Mouse (Mus musculus) liver, embryonic 16.5 days (tissue): ENCODE results near the gene Pcgf2. TPM values are rescaled to one million over a fixed set of nuclear protein-coding genes. Genes with fewer than 3 reads are reported as not detected.

Experiments used
- ATAC-seq: fragments of 200-750 bp; cut with Nextera tagmentation; 2 replicates; pipeline ENCODE4 v1.8.0; 2017; ENCODE audit warnings: low read depth, mild to moderate bottlenecking, moderate number of reproducible peaks, moderate library complexity
- H3K27ac ChIP-seq: fragments of 300-500 bp; sonication (generic); 2 replicates; pipeline ENCODE4 v1.5.1; 2014; ENCODE audit warnings: mild to moderate bottlenecking, low read length
- H3K27me3 ChIP-seq: fragments of 300-500 bp; sonication (generic); 2 replicates; pipeline ENCODE4 v1.6.1; 2014; ENCODE audit warnings: low read depth, low read length, mixed read lengths; ENCODE audit not compliant: control insufficient read depth, insufficient read depth
- H3K36me3 ChIP-seq: fragments of 300-500 bp; sonication (generic); 2 replicates; pipeline ENCODE4 v1.6.1; 2014; ENCODE audit warnings: mild to moderate bottlenecking; ENCODE audit not compliant: control insufficient read depth, insufficient read depth
- H3K4me1 ChIP-seq: fragments of 300-500 bp; sonication (generic); 2 replicates; pipeline ENCODE4 v1.6.1; 2014; ENCODE audit warnings: low read depth, low read length, mixed read lengths; ENCODE audit not compliant: control insufficient read depth
- H3K4me2 ChIP-seq: fragments of 300-500 bp; sonication (generic); 2 replicates; pipeline ENCODE4 v1.6.1; 2014; ENCODE audit warnings: low read depth, low read length, mixed read lengths
- H3K4me3 ChIP-seq: fragments of 300-500 bp; sonication (generic); 2 replicates; pipeline ENCODE4 v1.5.1; 2014; ENCODE audit warnings: low read depth, mild to moderate bottlenecking, low read length
- H3K9ac ChIP-seq: fragments of 300-500 bp; sonication (generic); 2 replicates; pipeline ENCODE4 v1.6.1; 2014; ENCODE audit warnings: low read depth, low read length
- H3K9me3 ChIP-seq: fragments of 300-500 bp; sonication (generic); replicated peaks from 2 replicates; pipeline ENCODE4 v1.6.1; 2016; ENCODE audit warnings: low read length; ENCODE audit not compliant: control insufficient read depth
- WGBS: fragments of 180-500 bp; shearing (Covaris S2); extraction: QIAGEN DNeasy Blood & Tissue Kit; methylation state at CpG from one replicate; pipeline ENCODE4 v1.1.7; 2014; ENCODE audit not compliant: insufficient replicate concordance; 5-methylcytosine and 5-hydroxymethylcytosine counted together
- polyA plus RNA-seq: library from polyadenylated mRNA; unstranded; fragments of >200 nt; fragmentation: Nextera tagmentation; extraction: Ambion mirVana; gene quantifications from 2 replicates; pipeline ENCODE4 v1.2.1, GENCODE M21; 2015

Pcgf2 gene
- polyA plus RNA-seq, 1 experiment from 2014 or later = 2.1 TPM

DNA sequence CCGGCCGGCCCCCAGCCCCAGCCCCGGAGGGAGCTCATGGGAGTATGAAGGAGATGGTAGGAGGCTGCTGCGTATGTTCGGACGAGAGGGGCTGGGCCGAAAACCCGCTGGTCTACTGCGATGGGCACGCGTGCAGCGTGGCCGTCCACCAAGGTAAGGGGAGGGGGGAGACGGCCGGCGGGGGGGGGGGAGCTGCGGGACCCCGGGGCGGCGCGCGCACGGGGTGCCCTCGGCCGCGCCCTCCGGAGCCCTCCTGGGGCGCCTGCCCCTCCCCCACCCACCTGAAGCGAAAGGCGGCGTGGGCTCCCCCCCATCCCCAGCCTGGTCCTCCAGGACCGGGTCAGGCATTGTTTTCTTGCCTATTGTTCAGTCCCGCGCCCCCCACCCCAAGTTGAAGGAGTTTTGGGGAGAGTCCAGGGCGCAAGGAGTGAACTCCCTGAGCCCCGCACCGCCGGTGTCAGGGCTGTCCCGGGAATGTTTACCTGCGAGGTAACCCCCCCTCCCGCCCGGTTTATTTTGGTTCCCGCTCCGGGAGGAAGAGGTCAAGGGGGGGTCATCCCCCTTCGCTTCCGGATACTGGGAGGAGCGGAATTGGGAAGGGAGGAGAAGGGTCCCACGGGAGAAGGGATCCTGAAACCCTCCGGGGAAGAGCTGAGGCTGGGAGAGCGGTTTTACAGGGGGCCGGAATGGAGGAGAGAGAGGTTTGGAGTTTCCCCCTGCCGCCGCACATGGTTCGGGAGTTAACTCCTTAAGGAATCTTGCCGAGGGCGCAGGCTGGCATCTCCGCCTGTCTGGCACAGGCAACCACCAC lies 36.6 kb downstream of the Pcgf2 start:
- Histone ChIP-seq H3K27me3 (peaks cover 73% of the 10 kb centered on the region), H3K27ac (no peak overlapping the region), H3K4me2 (peak overlapping the region; percentile 77), H3K9me3 (no peaks in the 10 kb centered on the region), H3K36me3 (no peaks in the 10 kb centered on the region), H3K9ac (peak overlapping the region; percentile 45), H3K4me3 (peak overlapping the region; percentile 65), H3K4me1 (peaks cover 21% of the 10 kb centered on the region)
- 1% methylated on average over 45 of the region's 57 CpGs for WGBS
- no peak for ATAC-seq

DNA sequence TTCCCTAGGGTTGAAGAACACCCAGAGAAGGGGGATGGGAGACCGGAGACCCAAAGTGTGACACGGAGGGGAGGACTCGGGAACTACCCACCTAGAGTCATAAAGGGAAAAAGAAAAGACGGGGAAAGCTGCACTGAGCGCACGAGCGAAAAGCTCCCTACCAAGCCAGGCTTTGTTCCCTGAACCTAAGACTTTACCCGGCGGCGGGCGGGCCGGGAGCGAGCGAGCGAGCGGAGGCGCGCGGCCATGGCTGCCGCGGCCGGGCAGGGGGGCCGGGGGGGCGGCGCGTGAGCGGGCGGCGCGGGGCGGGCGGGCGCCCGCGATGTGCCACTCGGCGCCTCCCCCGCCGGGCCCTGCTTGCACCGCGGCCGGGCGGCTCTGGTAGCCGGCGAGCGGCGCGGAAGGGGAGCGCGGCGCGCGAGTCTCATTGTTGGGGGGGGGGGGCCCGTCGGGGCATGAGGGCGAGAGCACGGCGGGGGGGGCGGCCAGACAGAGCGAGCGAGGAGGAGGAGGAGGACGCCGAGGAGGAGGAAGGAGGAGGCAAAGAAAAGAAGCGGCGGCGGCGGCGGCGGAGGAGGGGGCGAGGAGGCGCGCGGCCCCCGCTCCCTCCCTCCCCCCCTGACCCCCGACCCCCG lies 37.3 kb downstream of the Pcgf2 start, which contains the start of gene Mllt6:
Mllt6 (plus strand) TSS at position 522 of the 635 bp plus-strand sequence.
- Histone ChIP-seq H3K4me1 (peaks cover 21% of the 10 kb centered on the region), H3K27me3 (peaks cover 74% of the 10 kb centered on the region), H3K4me2 (peak within 1 kb of the TSS; percentile 77), H3K36me3 (no peaks in the 10 kb centered on the region), H3K27ac (no peak within 1 kb of the TSS), H3K4me3 (peak within 1 kb of the TSS; percentile 65), H3K9ac (peak within 1 kb of the TSS; percentile 45), H3K9me3 (no peaks in the 10 kb centered on the region)
- ATAC-seq = peak; percentile 37
- 0% methylated on average over 29 of the region's 76 CpGs for WGBS

DNA sequence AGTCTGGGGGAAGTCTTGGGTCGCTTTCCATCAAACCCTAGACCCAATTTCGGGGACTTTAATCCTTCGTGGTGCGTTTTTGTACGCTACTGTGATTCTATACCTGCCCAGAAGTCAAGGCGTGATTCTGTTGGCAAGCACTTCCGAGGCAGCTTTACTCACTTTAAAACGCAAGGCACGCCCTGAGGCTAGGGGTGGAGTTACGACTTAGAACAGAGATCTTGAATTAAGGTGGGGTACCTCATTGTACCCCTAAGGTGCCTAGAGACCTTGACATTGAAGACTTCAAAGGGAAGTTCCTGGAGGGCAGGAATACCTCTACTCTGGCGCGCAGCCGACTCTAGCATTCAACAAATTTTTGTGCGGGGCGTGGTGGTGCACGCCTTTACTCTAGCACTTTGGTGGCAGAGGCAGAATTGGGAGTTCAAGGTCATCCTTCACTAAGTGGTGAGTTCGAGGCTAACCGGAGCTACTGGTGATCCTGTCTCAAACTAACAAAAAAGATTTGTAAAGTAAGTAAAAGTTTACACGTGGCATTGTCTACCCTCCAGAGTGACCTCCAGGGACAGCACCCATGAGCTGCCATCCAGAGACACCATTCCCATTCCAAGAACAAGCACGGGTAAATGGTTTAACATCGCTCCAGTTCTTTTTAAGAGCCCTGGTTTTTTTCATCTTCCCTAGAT lies 37.9 kb downstream of the Pcgf2 start:
- peak overlapping the region; percentile 77 for H3K4me2 ChIP-seq
- H3K4me1 ChIP-seq = peaks cover 21% of the 10 kb centered on the region
- H3K4me3 ChIP-seq = peak overlapping the region; percentile 65
- H3K27me3 ChIP-seq = peaks cover 74% of the 10 kb centered on the region
- H3K36me3 ChIP-seq = no peaks in the 10 kb centered on the region
- H3K9ac ChIP-seq = no peak overlapping the region
- no peak for ATAC-seq
- H3K27ac ChIP-seq = no peak overlapping the region
- H3K9me3 ChIP-seq = no peaks in the 10 kb centered on the region
- WGBS = 2% methylated on average over 21 of the region's 21 CpGs

DNA sequence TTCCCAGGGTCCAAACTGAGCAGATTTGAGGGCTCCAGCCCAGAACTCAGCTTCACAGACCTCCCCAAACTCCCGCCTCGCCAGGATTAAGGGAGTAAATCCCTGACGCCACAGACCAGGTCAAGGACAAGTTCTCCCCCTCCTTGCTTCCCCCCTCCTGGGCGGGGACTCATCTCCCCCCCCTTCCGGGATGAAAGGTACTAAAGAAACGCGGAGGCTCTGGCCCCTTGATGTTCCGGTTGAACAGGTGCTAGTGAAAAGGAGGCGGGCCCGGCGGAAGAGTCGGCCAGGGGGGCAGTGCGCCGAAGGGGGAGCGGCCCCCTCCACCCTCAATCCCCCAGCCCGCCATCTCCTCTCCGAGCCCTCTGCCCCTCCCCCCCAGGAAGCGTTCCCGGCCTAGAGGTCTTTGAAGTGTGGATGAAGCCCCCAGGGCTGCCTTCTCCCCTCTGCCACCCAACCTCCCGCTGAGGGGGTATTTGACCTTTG lies 38.6 kb downstream of the Pcgf2 start:
- no peaks in the 10 kb centered on the region for H3K9me3 ChIP-seq
- H3K4me1 ChIP-seq = peaks cover 21% of the 10 kb centered on the region

DNA sequence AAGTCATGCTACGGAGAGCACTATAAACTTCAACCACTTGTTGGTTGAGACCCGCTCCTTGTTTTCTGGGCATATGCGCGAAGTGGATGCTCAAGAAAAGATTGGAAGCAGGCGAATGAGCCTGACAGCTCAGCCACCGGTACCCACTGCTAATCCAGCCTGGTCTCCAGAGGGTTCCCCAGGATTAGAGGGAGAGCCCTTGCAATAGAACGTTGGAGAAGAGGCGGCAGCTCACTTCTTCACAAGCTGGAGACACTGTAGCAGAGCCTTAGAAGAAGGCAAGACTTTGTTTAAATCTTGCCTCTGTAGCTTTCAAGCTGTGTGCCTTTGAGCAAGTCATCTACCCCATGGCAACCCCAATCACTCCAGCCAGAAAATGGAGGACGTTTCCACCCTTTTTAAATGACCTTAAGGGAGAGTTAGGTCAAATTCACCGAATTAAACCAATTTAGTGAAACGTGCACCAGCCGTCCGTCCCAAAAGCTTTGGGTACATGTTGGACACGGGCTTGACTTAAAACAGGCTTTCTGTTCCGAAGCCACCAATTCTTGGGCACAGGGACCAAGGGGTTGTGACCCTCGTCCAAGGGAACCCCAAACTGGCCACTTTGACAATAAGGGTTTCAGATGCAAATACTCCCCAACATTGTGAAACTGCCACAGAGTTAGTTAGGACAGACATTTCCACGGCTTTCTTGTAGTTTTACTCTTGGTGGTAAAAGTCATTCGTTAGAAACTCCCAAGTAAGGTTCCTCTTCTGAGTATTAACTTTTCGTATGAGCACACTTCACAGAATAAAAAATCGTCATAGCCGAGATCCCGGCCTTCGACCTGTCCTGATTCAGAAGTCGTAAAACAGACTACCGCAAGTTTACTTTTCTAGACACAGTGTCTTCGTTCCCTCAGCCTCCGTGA lies 39.3 kb downstream of the Pcgf2 start:
- H3K4me3 ChIP-seq = peak overlapping the region; percentile 64
- H3K4me2 ChIP-seq = peak overlapping the region; percentile 77
- peaks cover 74% of the 10 kb centered on the region for H3K27me3 ChIP-seq
- H3K9me3 ChIP-seq = no peaks in the 10 kb centered on the region
- H3K36me3 ChIP-seq = no peaks in the 10 kb centered on the region
- no peak overlapping the region for H3K27ac ChIP-seq
- peaks cover 21% of the 10 kb centered on the region for H3K4me1 ChIP-seq
- WGBS = 3% methylated on average over 27 of the region's 27 CpGs
- ATAC-seq = no peak
- no peak overlapping the region for H3K9ac ChIP-seq

More for the DNA sequence above, 38.6 kb downstream of the Pcgf2 start:
- ATAC-seq = no peak
- Histone ChIP-seq H3K27ac (no peak overlapping the region), H3K9ac (no peak overlapping the region), H3K36me3 (no peaks in the 10 kb centered on the region), H3K4me3 (peak overlapping the region; percentile 33), H3K4me2 (peak overlapping the region; percentile 77), H3K27me3 (peaks cover 74% of the 10 kb centered on the region)
- under 1% methylated on average over 20 of the region's 20 CpGs for WGBS

DNA sequence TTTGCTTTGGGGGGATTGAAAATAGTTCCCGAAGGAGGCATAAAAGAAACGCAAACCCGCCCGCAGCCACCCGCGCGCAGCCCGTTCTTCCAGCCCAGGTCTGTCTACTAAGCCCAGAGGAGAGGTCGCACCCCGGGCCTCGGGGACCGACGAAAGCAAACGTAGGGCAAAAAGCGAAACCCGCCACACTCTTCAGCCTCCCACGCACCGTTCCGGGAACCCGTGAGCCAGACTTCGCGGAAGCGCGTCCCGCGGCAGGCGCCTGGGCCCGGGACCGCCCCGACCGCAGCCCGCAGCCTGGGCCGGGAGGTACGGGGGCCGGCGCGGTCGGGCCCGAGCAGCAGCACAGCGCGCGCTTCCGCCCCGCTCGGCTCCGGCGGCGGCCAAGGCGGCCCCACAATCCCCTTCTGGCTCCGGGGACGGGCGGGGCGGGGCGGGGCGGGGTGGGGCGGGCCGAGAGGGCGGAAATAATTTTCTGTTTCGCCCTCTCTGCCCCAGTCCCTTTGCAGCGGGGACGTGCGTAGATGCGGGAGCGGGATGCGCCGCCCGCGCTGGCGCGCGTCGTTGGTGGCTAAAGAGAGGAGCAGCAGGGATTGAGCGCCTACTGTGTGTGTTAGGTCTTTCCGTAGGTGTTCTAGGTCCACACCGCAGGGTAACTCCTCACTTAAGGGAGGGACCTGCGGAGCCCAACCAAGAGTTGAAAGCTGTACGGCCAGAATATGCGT lies 40.1 kb downstream of the Pcgf2 start:
- no peaks in the 10 kb centered on the region for H3K36me3 ChIP-seq
- peak overlapping the region; percentile 74 for H3K27ac ChIP-seq

DNA sequence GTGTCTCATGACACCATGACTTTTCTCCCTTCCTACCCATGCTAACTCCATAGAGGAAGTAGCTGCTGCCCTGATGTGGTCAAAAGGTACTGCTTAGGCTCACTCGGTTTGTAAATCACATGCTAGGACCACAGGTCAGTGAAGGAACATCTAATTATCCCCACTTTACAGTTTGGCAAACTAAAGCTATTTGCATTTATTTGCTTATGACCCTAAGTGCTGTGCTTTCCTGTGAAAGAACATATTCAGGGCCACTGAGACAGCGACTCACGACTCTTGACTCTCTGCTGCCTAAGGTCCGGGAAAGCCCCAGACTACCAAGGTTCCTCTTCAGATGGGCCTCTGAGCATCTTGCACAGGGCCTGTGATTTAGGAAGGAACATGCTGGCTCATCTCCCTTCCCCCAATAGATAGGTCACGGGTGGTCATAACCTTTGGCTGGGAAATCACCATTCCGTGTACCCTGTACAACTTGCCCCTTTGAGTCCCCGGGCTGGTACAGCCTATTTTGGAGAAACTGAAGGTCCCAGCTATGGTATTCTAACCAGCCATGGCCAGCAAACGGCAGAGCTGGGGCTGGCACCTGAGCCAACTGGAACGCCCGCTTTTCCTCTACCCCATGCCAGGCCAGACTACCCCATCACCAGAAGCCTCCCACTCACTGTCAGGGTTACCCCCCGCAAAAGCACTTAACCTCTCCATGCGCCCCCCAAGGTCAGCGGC lies 40.9 kb downstream of the Pcgf2 start:
- no peak for ATAC-seq

More for the DNA sequence above, 40.1 kb downstream of the Pcgf2 start:
- peak; percentile 87 for ATAC-seq
- no peaks in the 10 kb centered on the region for H3K9me3 ChIP-seq
- H3K4me3 ChIP-seq = peak overlapping the region; percentile 64
- H3K9ac ChIP-seq = peak overlapping the region; percentile 62
- H3K4me1 ChIP-seq = peaks cover 21% of the 10 kb centered on the region
- under 1% methylated on average over 66 of the region's 78 CpGs for WGBS
- peaks cover 66% of the 10 kb centered on the region for H3K27me3 ChIP-seq
- H3K4me2 ChIP-seq = peak overlapping the region; percentile 77

More for the DNA sequence above, 40.9 kb downstream of the Pcgf2 start:
- WGBS = 4% methylated on average over 13 of the region's 13 CpGs
- no peaks in the 10 kb centered on the region for H3K9me3 ChIP-seq
- no peaks in the 10 kb centered on the region for H3K36me3 ChIP-seq
- H3K27me3 ChIP-seq = peaks cover 59% of the 10 kb centered on the region
- H3K4me3 ChIP-seq = peak overlapping the region; percentile 64
- H3K4me2 ChIP-seq = peak overlapping the region; percentile 77
- H3K4me1 ChIP-seq = peaks cover 21% of the 10 kb centered on the region
- peak overlapping the region; percentile 74 for H3K27ac ChIP-seq
- H3K9ac ChIP-seq = peak overlapping the region; percentile 62
